Mouse (Mus musculus): ENCODE results near the gene Bag6. TPM values are rescaled to one million over a fixed set of nuclear protein-coding genes. Genes with fewer than 3 reads are reported as not detected.
A peak's percentile ranks its signal among the peaks of the same experiment; 100 is the strongest.

Gene Bag6
- total and polyA plus RNA-seq, 3 experiments: 69.5 to 686 (median 182) TPM

GRCm38 (mm10) chr17:35186681-35187080 lies 51.7 kb downstream of the Bag6 start:
- peaks cover 15% of the 10 kb centered on the region for H3K36me3 ChIP-seq (replicated peaks)
- TF ChIP-seq TAL1 (conservative IDR thresholded peaks at IDR 0.05; ENCODE audit: low read depth, low read length): no peak
- TF ChIP-seq GATA1 (IDR thresholded peaks at IDR 0.05; ENCODE audit: borderline replicate concordance, low read length): no peak
- no peak for TF ChIP-seq POLR2AphosphoS5 (IDR thresholded peaks at IDR 0.05; ENCODE audit: insufficient replicate concordance, low read depth, low read length)
- no peak for TF ChIP-seq GATA2 (IDR thresholded peaks at IDR 0.05; ENCODE audit: borderline replicate concordance, low read depth, low read length)
- no peak for TF ChIP-seq CTCF (IDR thresholded peaks at IDR 0.05; ENCODE audit: low read depth, low read length)
- H3K4me1 ChIP-seq (ENCODE audit: insufficient read depth, low read depth, low read length): peaks cover 63% of the 10 kb centered on the region
- H3K9me3 ChIP-seq (replicated peaks): no peaks in the 10 kb centered on the region
- H3K4me3 ChIP-seq (ENCODE audit: low read depth, low read length): peak overlapping the region; percentile 66
- H3K27me3 ChIP-seq (ENCODE audit: insufficient read depth, low read length): no peaks in the 10 kb centered on the region
- peak; percentile 24; the same call in 1 of the 2 replicates for ATAC-seq (ENCODE audit: extremely low read depth, insufficient number of reproducible peaks, low FRiP score, poor library complexity, severe bottlenecking)
- DNase-seq (ENCODE audit: low spot score): no peak

- DNase-seq (ENCODE audit: low spot score): no peak
- H3K27me3 ChIP-seq (ENCODE audit: insufficient read depth, low read length): no peaks in the 10 kb centered on the region
- H3K4me3 ChIP-seq (ENCODE audit: low read depth, low read length): peak overlapping the region; percentile 60; the same call in 1 of the 2 replicates
- H3K4me1 ChIP-seq (ENCODE audit: insufficient read depth, low read depth, low read length): peaks cover 66% of the 10 kb centered on the region
- TF ChIP-seq GATA1 (IDR thresholded peaks at IDR 0.05; ENCODE audit: borderline replicate concordance, low read length) (no peak), TAL1 (conservative IDR thresholded peaks at IDR 0.05; ENCODE audit: low read depth, low read length) (no peak), GATA2 (IDR thresholded peaks at IDR 0.05; ENCODE audit: borderline replicate concordance, low read depth, low read length) (no peak), CTCF (IDR thresholded peaks at IDR 0.05; ENCODE audit: low read depth, low read length) (no peak), POLR2AphosphoS5 (IDR thresholded peaks at IDR 0.05; ENCODE audit: insufficient replicate concordance, low read depth, low read length) (no peak)
- ATAC-seq (ENCODE audit: extremely low read depth, insufficient number of reproducible peaks, low FRiP score, poor library complexity, severe bottlenecking): no peak
- peaks cover 15% of the 10 kb centered on the region for H3K36me3 ChIP-seq (replicated peaks)
- no peaks in the 10 kb centered on the region for H3K9me3 ChIP-seq (replicated peaks)
Observed at GRCm38 (mm10) chr17:35187345-35187744, 52.4 kb downstream of the Bag6 start.

- Histone ChIP-seq H3K4me3 (ENCODE audit: low read depth, low read length) (peak within 1 kb of the TSS; percentile 60), H3K36me3 (replicated peaks) (peaks cover 15% of the 10 kb centered on the region), H3K4me1 (ENCODE audit: insufficient read depth, low read depth, low read length) (peaks cover 68% of the 10 kb centered on the region), H3K27me3 (ENCODE audit: insufficient read depth, low read length) (no peaks in the 10 kb centered on the region), H3K9me3 (replicated peaks) (no peaks in the 10 kb centered on the region)
- DNase-seq (ENCODE audit: low spot score) (no peak), ATAC-seq (ENCODE audit: extremely low read depth, insufficient number of reproducible peaks, low FRiP score, poor library complexity, severe bottlenecking) (0 out of 2 replicates have a peak, but pooled peaks have one; percentile 32)
- TF ChIP-seq TAL1 (conservative IDR thresholded peaks at IDR 0.05; ENCODE audit: low read depth, low read length) (no peak), POLR2AphosphoS5 (IDR thresholded peaks at IDR 0.05; ENCODE audit: insufficient replicate concordance, low read depth, low read length) (no peak), GATA1 (IDR thresholded peaks at IDR 0.05; ENCODE audit: borderline replicate concordance, low read length) (no peak), GATA2 (IDR thresholded peaks at IDR 0.05; ENCODE audit: borderline replicate concordance, low read depth, low read length) (no peak), CTCF (IDR thresholded peaks at IDR 0.05; ENCODE audit: low read depth, low read length) (no peak)
Observed at GRCm38 (mm10) chr17:35187959-35188610, 53.1 kb downstream of the Bag6 start, which contains the start of gene Lst1. Gene Lst1 (minus strand): TSS chr17:35188439.

- Histone ChIP-seq H3K9me3 (replicated peaks) (no peaks in the 10 kb centered on the region), H3K4me3 (ENCODE audit: low read depth, low read length) (no peak overlapping the region; the same call in 1 of the 2 replicates), H3K36me3 (replicated peaks) (peaks cover 9% of the 10 kb centered on the region), H3K4me1 (ENCODE audit: insufficient read depth, low read depth, low read length) (peaks cover 77% of the 10 kb centered on the region), H3K27me3 (ENCODE audit: insufficient read depth, low read length) (peaks cover 3% of the 10 kb centered on the region; the same call in 1 of the 2 replicates)
- ATAC-seq (ENCODE audit: extremely low read depth, insufficient number of reproducible peaks, low FRiP score, poor library complexity, severe bottlenecking) (no peak), DNase-seq (ENCODE audit: low spot score) (no peak)
- no peak for TF ChIP-seq GATA1 (IDR thresholded peaks at IDR 0.05; ENCODE audit: borderline replicate concordance, low read length)
- TF ChIP-seq CTCF (IDR thresholded peaks at IDR 0.05; ENCODE audit: low read depth, low read length): no peak
- no peak for TF ChIP-seq TAL1 (conservative IDR thresholded peaks at IDR 0.05; ENCODE audit: low read depth, low read length)
- no peak for TF ChIP-seq GATA2 (IDR thresholded peaks at IDR 0.05; ENCODE audit: borderline replicate concordance, low read depth, low read length)
- no peak for TF ChIP-seq POLR2AphosphoS5 (IDR thresholded peaks at IDR 0.05; ENCODE audit: insufficient replicate concordance, low read depth, low read length)
Observed at GRCm38 (mm10) chr17:35189186-35189585, 54.2 kb downstream of the Bag6 start.

GRCm38 (mm10) chr17:35190096-35190495 lies 55.1 kb downstream of the Bag6 start:
- Histone ChIP-seq H3K4me3 (ENCODE audit: low read depth, low read length) (no peak overlapping the region), H3K36me3 (replicated peaks) (peaks cover 2% of the 10 kb centered on the region), H3K27me3 (ENCODE audit: insufficient read depth, low read length) (peaks cover 12% of the 10 kb centered on the region), H3K4me1 (ENCODE audit: insufficient read depth, low read depth, low read length) (peaks cover 77% of the 10 kb centered on the region), H3K9me3 (replicated peaks) (no peaks in the 10 kb centered on the region)
- TF ChIP-seq CTCF (IDR thresholded peaks at IDR 0.05; ENCODE audit: low read depth, low read length): no peak
- TF ChIP-seq GATA1 (IDR thresholded peaks at IDR 0.05; ENCODE audit: borderline replicate concordance, low read length): no peak
- TF ChIP-seq POLR2AphosphoS5 (IDR thresholded peaks at IDR 0.05; ENCODE audit: insufficient replicate concordance, low read depth, low read length): no peak
- TF ChIP-seq TAL1 (conservative IDR thresholded peaks at IDR 0.05; ENCODE audit: low read depth, low read length): no peak
- no peak for TF ChIP-seq GATA2 (IDR thresholded peaks at IDR 0.05; ENCODE audit: borderline replicate concordance, low read depth, low read length)
- no peak for ATAC-seq (ENCODE audit: extremely low read depth, insufficient number of reproducible peaks, low FRiP score, poor library complexity, severe bottlenecking)
- no peak for DNase-seq (ENCODE audit: low spot score)

- ATAC-seq (ENCODE audit: extremely low read depth, insufficient number of reproducible peaks, low FRiP score, poor library complexity, severe bottlenecking): no peak
- H3K27me3 ChIP-seq (ENCODE audit: insufficient read depth, low read length): peaks cover 27% of the 10 kb centered on the region
- TF ChIP-seq TAL1 (conservative IDR thresholded peaks at IDR 0.05; ENCODE audit: low read depth, low read length) (no peak), POLR2AphosphoS5 (IDR thresholded peaks at IDR 0.05; ENCODE audit: insufficient replicate concordance, low read depth, low read length) (no peak), GATA2 (IDR thresholded peaks at IDR 0.05; ENCODE audit: borderline replicate concordance, low read depth, low read length) (no peak), CTCF (IDR thresholded peaks at IDR 0.05; ENCODE audit: low read depth, low read length) (no peak), GATA1 (IDR thresholded peaks at IDR 0.05; ENCODE audit: borderline replicate concordance, low read length) (no peak)
- H3K9me3 ChIP-seq (replicated peaks): no peaks in the 10 kb centered on the region; the same call in 1 of the 2 replicates
- no peak for DNase-seq (ENCODE audit: low spot score)
- peaks cover 81% of the 10 kb centered on the region for H3K4me1 ChIP-seq (ENCODE audit: insufficient read depth, low read depth, low read length)
- no peak overlapping the region for H3K4me3 ChIP-seq (ENCODE audit: low read depth, low read length)
- no peaks in the 10 kb centered on the region for H3K36me3 ChIP-seq (replicated peaks)
Observed at GRCm38 (mm10) chr17:35191723-35192122, 56.7 kb downstream of the Bag6 start.

Measured in G1E (cell line).